Comparison of ENCODE assay signal across 13 mouse cellular contexts in the genomic region with DNA sequence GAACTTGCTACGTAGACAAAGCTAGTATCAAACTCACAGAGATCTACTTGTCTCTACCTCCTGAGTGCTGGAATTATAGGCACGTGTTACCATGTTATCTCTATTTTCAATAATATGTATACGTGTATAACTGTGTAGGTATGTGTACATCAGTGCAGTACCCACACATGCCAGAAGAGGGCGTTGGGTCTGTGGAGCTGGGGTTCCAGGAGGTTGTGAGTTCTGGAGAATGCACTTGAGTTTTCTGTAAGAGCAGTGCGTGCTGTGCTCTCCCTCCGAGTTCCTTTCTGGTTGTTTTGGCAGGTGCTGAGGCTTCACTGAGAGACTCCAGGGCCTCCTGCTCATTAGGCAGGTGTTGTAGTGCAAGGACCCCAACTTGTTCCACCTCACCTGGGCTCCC. TPM values are rescaled to one million over a fixed set of nuclear protein-coding genes. Genes with fewer than 3 reads are reported as not detected.
DNase-seq lines count a peak whose midpoint lies in the region; ATAC-seq and TF ChIP-seq lines count a peak whose summit lies in the region.
"Had no signal": no experiment of that assay in that cellular context is flagged by ENCODE, and none has a peak within 500 bp of the region (broad histone marks: within the 10 kb centered on the region; RNA-seq: fewer than 3 reads in every experiment).

No protein-coding gene starts in this region.

- ATAC-seq in forebrain, embryonic 14.5 days = no peak
- ATAC-seq in kidney, embryonic 15.5 days (replicated peaks; ENCODE audit: low FRiP score) = no peak
- ATAC-seq: forebrain, embryonic 13.5 days had no signal

- 86% methylated on average over 6 of the region's 6 CpGs for WGBS in forebrain, embryonic 10.5 days
- WGBS in forebrain, embryonic 14.5 days = 90% methylated on average over 6 of the region's 6 CpGs
- WGBS in kidney, embryonic 15.5 days = 92% methylated on average over 6 of the region's 6 CpGs
- WGBS in spleen, adult 2 months = 93% methylated on average over 6 of the region's 6 CpGs

- 0 out of 2 replicates have a peak overlapping the region, but pooled peaks have one; percentile 83 for H3K27ac ChIP-seq in forebrain, embryonic 10.5 days
- no peak overlapping the region for H3K27ac ChIP-seq in forebrain, embryonic 14.5 days (ENCODE audit: low read depth, low read length)
- peak overlapping the region; percentile 86; the same call in 1 of the 2 replicates for H3K27ac ChIP-seq in kidney, embryonic 15.5 days
- H3K27ac ChIP-seq in spleen, adult 2 months (ENCODE audit: insufficient read depth, low read length) = no peak overlapping the region
- H3K27ac ChIP-seq: forebrain, embryonic 13.5 days had no signal

- H3K4me2 ChIP-seq in forebrain, embryonic 14.5 days (ENCODE audit: low read length) = no peak overlapping the region
- no peak overlapping the region for H3K4me2 ChIP-seq in kidney, embryonic 15.5 days
- H3K4me2 ChIP-seq: embryonic facial prominence, embryonic 13.5 days; forebrain, embryonic 13.5 days had no signal

- peak; percentile 3; the same call in 1 of the 2 replicates for TF ChIP-seq CTCF in spleen, adult 2 months (IDR thresholded peaks at IDR 0.05; ENCODE audit: extremely low read depth, insufficient read depth, insufficient read length, insufficient replicate concordance)

- no peak overlapping the region for H3K4me3 ChIP-seq in forebrain, embryonic 10.5 days
- no peak overlapping the region for H3K4me3 ChIP-seq in forebrain, embryonic 14.5 days (ENCODE audit: low read depth, low read length)
- no peak overlapping the region for H3K4me3 ChIP-seq in kidney, embryonic 15.5 days (replicated peaks)
- H3K4me3 ChIP-seq in spleen, adult 2 months (ENCODE audit: extremely low read depth, insufficient read depth, insufficient read length) = no peak overlapping the region
- H3K4me3 ChIP-seq: embryonic facial prominence, embryonic 13.5 days; forebrain, embryonic 13.5 days had no signal

- no peak for DNase-seq in forebrain, embryonic 10.5 days (ENCODE audit: extremely low spot score, low spot score)
- DNase-seq in forebrain, embryonic 14.5 days (ENCODE audit: low spot score) = no peak
- no peak for DNase-seq in kidney, postnatal 10 days
- no peak for DNase-seq in spleen, adult 2 months (ENCODE audit: low read depth in 1 of 2, low spot score in 2 of 2)
- DNase-seq in spleen, adult 12 weeks (ENCODE audit: low spot score) = no peak
- DNase-seq in splenic B cell, adult 2 months (ENCODE audit: low read depth, low spot score) = peak; percentile 26
- no peak for DNase-seq in adrenal gland, adult 8-10 months
- DNase-seq: gastrocnemius, postnatal 14 days; midbrain, embryonic 14.5 days; spleen, adult 18-20 months had no signal

- H3K36me3 ChIP-seq in forebrain, embryonic 10.5 days (replicated peaks) = peaks cover 97% of the 10 kb centered on the region
- peaks cover 36% of the 10 kb centered on the region for H3K36me3 ChIP-seq in forebrain, embryonic 14.5 days (ENCODE audit: control insufficient read depth, insufficient read depth, low read length)
- H3K36me3 ChIP-seq in kidney, embryonic 15.5 days = peaks cover 46% of the 10 kb centered on the region
- peaks cover 23% of the 10 kb centered on the region for H3K36me3 ChIP-seq in spleen, adult 2 months (ENCODE audit: control insufficient read depth, insufficient read depth, low read length)
- H3K36me3 ChIP-seq in splenic B cell, adult 2 months (ENCODE audit: control insufficient read depth, insufficient read depth, low read length, poor library complexity, severe bottlenecking) = peaks cover 7% of the 10 kb centered on the region

- peaks cover 32% of the 10 kb centered on the region for H3K4me1 ChIP-seq in forebrain, embryonic 10.5 days
- no peaks in the 10 kb centered on the region for H3K4me1 ChIP-seq in forebrain, embryonic 14.5 days (ENCODE audit: control insufficient read depth, insufficient read depth, low read length)
- peaks cover 48% of the 10 kb centered on the region for H3K4me1 ChIP-seq in kidney, embryonic 15.5 days
- no peaks in the 10 kb centered on the region for H3K4me1 ChIP-seq in spleen, adult 2 months (ENCODE audit: control insufficient read depth, insufficient read depth, insufficient read length)

- TF ChIP-seq POLR2A in spleen, adult 2 months (IDR thresholded peaks at IDR 0.05; ENCODE audit: low read depth, low read length) = no peak

- H3K9me3 ChIP-seq in forebrain, embryonic 10.5 days = peaks cover 6% of the 10 kb centered on the region; the same call in 1 of the 2 replicates
- no peaks in the 10 kb centered on the region for H3K9me3 ChIP-seq in forebrain, embryonic 14.5 days (replicated peaks; ENCODE audit: control insufficient read depth, low read length)
- no peaks in the 10 kb centered on the region for H3K9me3 ChIP-seq in kidney, embryonic 15.5 days (replicated peaks)
- H3K9me3 ChIP-seq: embryonic facial prominence, embryonic 13.5 days had no signal

- H3K9ac ChIP-seq in forebrain, embryonic 14.5 days (ENCODE audit: low read length) = no peak overlapping the region
- H3K9ac ChIP-seq in kidney, embryonic 15.5 days = no peak overlapping the region
- H3K9ac ChIP-seq: forebrain, embryonic 13.5 days had no signal

- no peaks in the 10 kb centered on the region for H3K27me3 ChIP-seq in forebrain, embryonic 10.5 days (ENCODE audit: poor library complexity, severe bottlenecking)
- no peaks in the 10 kb centered on the region for H3K27me3 ChIP-seq in forebrain, embryonic 14.5 days (replicated peaks; ENCODE audit: control insufficient read depth, insufficient read depth, low read length)
- H3K27me3 ChIP-seq in kidney, embryonic 15.5 days = no peaks in the 10 kb centered on the region
- no peaks in the 10 kb centered on the region for H3K27me3 ChIP-seq in spleen, adult 2 months (ENCODE audit: control insufficient read depth, insufficient read depth, low read length)
- no peaks in the 10 kb centered on the region for H3K27me3 ChIP-seq in splenic B cell, adult 2 months (ENCODE audit: control insufficient read depth, insufficient read depth, low read length, poor library complexity, severe bottlenecking)
- H3K27me3 ChIP-seq: embryonic facial prominence, embryonic 13.5 days; forebrain, embryonic 13.5 days had no signal

RNA-seq across cellular contexts. Expression of gene Cenpx, which starts 17.0 kb away (rescaled TPM):
- polyA plus RNA-seq in forebrain, embryonic 10.5 days (2016; fragmentation: Nextera tagmentation; extraction: Ambion mirVana) = 118 and 133 TPM in 2 replicates
- 108 and 140 TPM in 2 replicates for polyA plus RNA-seq in forebrain, embryonic 14.5 days (2014; fragmentation: Nextera tagmentation; extraction: Ambion mirVana)
- polyA plus RNA-seq in kidney, embryonic 15.5 days (2015; fragmentation: Nextera tagmentation; extraction: Ambion mirVana) = 164 and 176 TPM in 2 replicates
- 44.1 and 52.2 TPM in 2 replicates for polyA plus RNA-seq in spleen, adult 2 months (2012; rRNA removed)
- total RNA-seq in adrenal gland, adult 8-10 months (2022) = 10 to 100 TPM; 49.3 to 61.7 (median 55.7) TPM

RNA-seq across cellular contexts. Expression of gene Lrrc45, which starts 17.2 kb away (rescaled TPM):
- 51.9 and 59.2 TPM in 2 replicates for polyA plus RNA-seq in forebrain, embryonic 10.5 days (2016; fragmentation: Nextera tagmentation; extraction: Ambion mirVana)
- polyA plus RNA-seq in forebrain, embryonic 14.5 days (2014; fragmentation: Nextera tagmentation; extraction: Ambion mirVana) = 39.0 and 59.5 TPM in 2 replicates
- 52.9 and 66.0 TPM in 2 replicates for polyA plus RNA-seq in kidney, embryonic 15.5 days (2015; fragmentation: Nextera tagmentation; extraction: Ambion mirVana)
- 33.5 and 34.9 TPM in 2 replicates for polyA plus RNA-seq in spleen, adult 2 months (2012; rRNA removed)
- total RNA-seq in adrenal gland, adult 8-10 months (2022) = 10 to 100 TPM; 26.1 to 57.9 (median 42.3) TPM

RNA-seq across cellular contexts. Expression of gene Aspscr1, which starts 23.8 kb away (rescaled TPM):
- polyA plus RNA-seq in forebrain, embryonic 10.5 days (2016; fragmentation: Nextera tagmentation; extraction: Ambion mirVana) = 134 and 142 TPM in 2 replicates
- 129 TPM in 2 replicates for polyA plus RNA-seq in forebrain, embryonic 14.5 days (2014; fragmentation: Nextera tagmentation; extraction: Ambion mirVana)
- polyA plus RNA-seq in kidney, embryonic 15.5 days (2015; fragmentation: Nextera tagmentation; extraction: Ambion mirVana) = 127 and 144 TPM in 2 replicates
- polyA plus RNA-seq in spleen, adult 2 months (2012; rRNA removed) = 84.5 and 89.1 TPM in 2 replicates
- total RNA-seq in adrenal gland, adult 8-10 months (2022) = 100 to 1,000 TPM; 101 to 108 (median 106) TPM

RNA-seq across cellular contexts. Expression of gene Rac3, which starts 24.7 kb away (rescaled TPM):
- 23.8 and 28.4 TPM in 2 replicates for polyA plus RNA-seq in forebrain, embryonic 10.5 days (2016; fragmentation: Nextera tagmentation; extraction: Ambion mirVana)
- polyA plus RNA-seq in forebrain, embryonic 14.5 days (2014; fragmentation: Nextera tagmentation; extraction: Ambion mirVana) = 110 and 119 TPM in 2 replicates
- 27.6 and 31.0 TPM in 2 replicates for polyA plus RNA-seq in kidney, embryonic 15.5 days (2015; fragmentation: Nextera tagmentation; extraction: Ambion mirVana)
- polyA plus RNA-seq in spleen, adult 2 months (2012; rRNA removed) = 3.0 and 4.9 TPM in 2 replicates
- total RNA-seq in adrenal gland, adult 8-10 months (2022) = 10 to 100 TPM; 11.1 to 23.9 (median 15.9) TPM

RNA-seq across cellular contexts. Expression of gene Dcxr, which starts 30.5 kb away (rescaled TPM):
- 13.3 and 14.8 TPM in 2 replicates for polyA plus RNA-seq in forebrain, embryonic 10.5 days (2016; fragmentation: Nextera tagmentation; extraction: Ambion mirVana)
- polyA plus RNA-seq in forebrain, embryonic 14.5 days (2014; fragmentation: Nextera tagmentation; extraction: Ambion mirVana) = 11.2 and 13.7 TPM in 2 replicates
- polyA plus RNA-seq in kidney, embryonic 15.5 days (2015; fragmentation: Nextera tagmentation; extraction: Ambion mirVana) = 31.9 and 32.1 TPM in 2 replicates
- polyA plus RNA-seq in spleen, adult 2 months (2012; rRNA removed) = 39.1 and 49.3 TPM in 2 replicates
- 100 to 1,000 TPM in 2 of 4 experiments, 10 to 100 TPM in 2; 41.6 to 142 (median 76.2) TPM for total RNA-seq in adrenal gland, adult 8-10 months (2022)

Comparison
In these comparisons a context has a peak if more than half of its experiments do, and no peak if none do; other contexts are left out.
1. H3K27ac ChIP-seq: peak in forebrain, embryonic 10.5 days (single experiment) and kidney, embryonic 15.5 days (single experiment); none in forebrain, embryonic 14.5 days (single experiment) and spleen, adult 2 months (single experiment).